Mouse (Mus musculus) 3T3-L1 (cell line): ENCODE measurements around the gene Trim26.
"Not testable (repeated sequence)": the region's sequence is repeated elsewhere in the genome, so short reads cannot be mapped to it uniquely, and the experiment has no call there.

Source experiments
- DNase-seq: peaks from one replicate; pipeline ENCODE4 v3.0.0-alpha.2; 2015; ENCODE audit warnings: low read depth, low spot score

Trim26 gene

GRCm38 (mm10) chr17:36851627-36852026, 14.7 kb downstream of the Trim26 start:
- DNase-seq, result no peak

- DNase-seq, result no peak
These were observed 18.6 kb downstream of the Trim26 start for GRCm38 (mm10) chr17:36855484-36855883.

DNA sequence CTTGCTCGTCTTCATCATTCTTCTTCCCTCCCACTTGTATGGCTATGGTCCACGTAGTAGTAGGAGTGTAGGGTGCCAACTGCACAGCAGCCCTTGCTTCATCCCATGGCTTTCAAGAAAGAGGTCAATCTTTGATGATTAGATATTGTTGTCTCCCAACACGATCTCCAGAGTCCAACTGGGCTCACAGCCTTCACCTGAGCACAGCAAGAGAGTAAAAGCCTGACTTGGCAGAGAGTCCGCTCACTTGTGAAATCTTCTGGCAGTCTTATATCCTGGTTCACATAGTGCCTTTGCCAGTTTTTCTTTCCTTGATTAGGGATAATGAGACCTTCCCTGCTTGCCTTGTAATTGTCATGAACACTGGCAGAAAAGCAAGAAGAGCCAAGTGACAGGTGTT, 19.3 kb downstream of the Trim26 start:
- no peak for DNase-seq

DNA sequence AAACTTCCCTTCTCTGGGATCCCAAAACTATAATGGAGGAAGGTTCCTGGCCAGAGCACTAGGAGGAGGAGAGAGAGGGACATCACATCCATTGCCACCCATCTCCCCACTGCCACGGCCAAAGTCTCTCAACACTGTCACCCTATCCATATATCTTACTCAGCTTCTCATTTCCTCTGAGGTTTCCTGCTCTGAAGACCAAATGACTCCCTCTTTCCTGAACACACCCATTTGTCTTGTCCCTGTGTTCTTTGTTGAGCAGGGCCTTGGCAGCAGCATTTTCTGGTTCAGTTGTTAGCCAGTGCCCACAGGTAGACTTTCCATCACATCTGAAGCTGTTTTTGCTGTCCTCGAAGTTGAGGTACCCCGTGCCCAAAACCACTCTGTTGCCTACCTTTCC, 21.2 kb downstream of the Trim26 start:
- no peak for DNase-seq

- DNase-seq, result no peak
These were observed 24.7 kb downstream of the Trim26 start for GRCm38 (mm10) chr17:36861680-36862079.

DNA sequence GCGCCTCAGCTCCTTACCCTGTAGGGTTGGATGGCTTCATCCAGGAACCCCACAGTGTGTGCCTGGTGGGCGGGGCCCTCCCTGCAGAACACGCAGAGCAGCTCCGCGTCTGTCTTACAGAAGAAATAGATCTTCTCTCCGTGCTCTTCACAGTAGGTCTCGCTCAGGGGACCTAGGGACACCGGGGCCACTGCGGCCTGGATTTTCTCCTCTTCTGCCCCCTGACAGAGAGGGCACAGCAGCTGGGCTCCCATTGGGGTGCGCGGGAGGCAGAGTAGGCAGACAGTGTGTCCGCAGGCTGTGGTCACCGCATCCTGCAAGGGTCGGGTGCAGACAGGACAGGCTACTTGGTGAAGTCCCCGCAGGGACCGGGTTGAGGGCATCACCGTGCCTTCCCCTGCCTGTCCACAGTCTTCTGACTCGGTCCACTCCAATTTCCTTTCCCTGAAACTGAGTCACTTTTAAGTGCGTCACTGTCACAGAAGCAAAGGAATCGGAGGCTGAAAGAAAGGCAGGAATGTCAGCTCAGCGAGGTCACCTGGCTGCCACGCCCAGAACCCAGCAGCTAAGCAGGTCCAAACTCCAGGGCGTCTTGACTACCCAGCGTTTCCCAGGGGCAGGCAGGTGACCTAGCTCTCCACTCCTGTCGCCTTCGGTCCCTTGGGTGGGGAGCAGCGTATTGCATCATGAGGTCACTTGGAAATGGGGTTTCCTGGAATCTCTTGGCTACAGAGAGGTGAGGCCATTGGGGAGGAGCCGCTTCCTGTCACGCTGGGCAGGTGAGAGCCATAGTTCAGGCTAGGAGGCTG, 30.0 kb downstream of the Trim26 start, which contains the start of gene Trim15:
Gene Trim15 (minus strand): TSS at position 492 of the 809 bp plus-strand sequence.
- DNase-seq, result no peak

DNA sequence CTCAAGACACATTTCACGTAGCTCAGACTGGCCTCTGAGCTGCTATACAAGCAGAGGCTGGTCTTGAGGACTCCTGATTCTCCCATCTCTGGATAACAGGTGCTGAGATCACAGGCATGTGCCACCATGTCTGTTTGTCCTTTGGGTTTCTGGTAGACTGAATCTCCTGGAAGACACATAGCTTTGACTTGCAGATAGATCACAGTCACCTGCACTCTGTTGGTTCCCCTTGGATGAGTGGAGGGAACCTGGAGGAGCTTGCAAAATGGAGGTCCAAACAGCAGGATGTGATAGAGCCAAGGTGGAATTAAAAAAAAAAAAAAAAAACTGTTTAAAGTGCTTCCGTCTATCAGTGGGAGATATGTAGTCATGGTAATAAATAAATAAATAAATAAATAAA, 31.9 kb downstream of the Trim26 start:
- no peak for DNase-seq

DNA sequence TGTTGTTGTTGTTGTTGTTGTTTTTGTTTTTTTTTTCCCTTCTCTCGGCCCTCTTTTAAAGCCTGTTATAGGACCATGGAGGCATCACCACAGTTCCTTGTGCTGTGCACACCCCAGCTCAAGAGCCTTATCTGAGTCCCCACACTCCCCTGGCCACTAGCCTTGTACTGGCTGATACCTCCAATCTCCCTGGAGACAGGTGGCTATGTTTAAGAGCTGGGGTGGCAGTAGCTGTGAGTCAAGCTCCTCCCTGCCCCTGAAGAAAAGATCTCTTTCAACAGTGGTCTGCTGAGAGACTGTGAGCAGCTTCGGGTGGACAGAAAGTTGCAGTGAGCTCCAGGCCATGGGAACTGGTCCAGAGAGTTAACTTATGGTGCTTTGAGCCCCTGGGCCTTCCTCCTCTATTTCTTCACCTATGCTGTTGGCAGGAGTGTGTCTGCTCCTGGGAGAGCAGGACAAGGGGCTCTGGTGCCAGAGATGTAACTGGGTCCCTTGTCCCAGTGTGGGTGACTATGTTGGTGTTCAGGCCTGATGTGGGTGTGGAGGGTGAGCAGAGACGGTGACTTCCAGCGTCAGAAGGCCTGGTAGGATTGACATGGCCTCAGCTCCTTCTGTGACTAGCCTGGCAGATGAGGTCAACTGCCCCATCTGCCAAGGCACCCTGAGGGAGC, 32.5 kb downstream of the Trim26 start, which contains the start of gene Trim10:
Gene Trim10 (plus strand): TSS at position 291 of the 671 bp plus-strand sequence.
- DNase-seq, result no peak

DNA sequence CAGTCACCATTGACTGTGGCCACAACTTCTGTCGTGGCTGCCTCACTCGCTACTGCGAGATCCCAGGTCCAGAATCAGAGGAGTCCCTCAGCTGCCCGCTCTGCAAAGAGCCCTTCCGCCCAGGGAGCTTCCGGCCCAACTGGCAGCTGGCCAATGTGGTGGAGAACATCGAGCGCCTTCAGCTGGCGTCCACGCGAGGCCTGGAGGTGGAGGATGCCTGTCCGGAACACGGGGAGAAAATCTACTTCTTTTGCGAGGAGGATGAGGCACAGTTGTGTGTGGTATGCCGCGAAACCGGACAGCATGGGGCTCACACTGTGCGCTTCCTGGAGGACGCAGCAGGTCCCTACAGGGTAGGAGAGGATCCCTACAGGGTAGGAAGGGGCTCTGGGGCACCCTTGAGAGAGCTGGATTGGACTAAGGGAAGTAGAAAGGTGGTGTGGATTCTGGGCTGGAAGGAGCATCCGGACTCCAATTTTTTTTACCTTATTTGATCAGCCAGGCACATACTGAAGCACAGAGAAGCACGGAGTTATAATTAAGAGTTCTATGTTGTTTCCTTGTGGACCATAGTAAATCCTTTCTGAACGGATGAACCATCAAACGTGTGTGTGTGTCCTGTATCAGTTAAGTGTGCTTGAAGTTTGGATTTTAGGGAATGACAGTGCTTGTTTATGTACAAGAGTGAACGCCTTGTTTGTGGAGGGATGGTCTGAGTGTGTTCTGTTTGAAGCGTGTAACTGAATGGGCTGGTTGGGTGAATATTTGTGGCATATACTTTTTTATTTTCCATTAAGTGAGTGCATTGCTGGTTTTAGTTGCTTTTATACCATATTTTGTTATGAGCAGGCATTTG, 33.2 kb downstream of the Trim26 start:
- no peak for DNase-seq

- peak; percentile 38 for DNase-seq
These were observed 37.7 kb downstream of the Trim26 start for GRCm38 (mm10) chr17:36874636-36875035.

DNA sequence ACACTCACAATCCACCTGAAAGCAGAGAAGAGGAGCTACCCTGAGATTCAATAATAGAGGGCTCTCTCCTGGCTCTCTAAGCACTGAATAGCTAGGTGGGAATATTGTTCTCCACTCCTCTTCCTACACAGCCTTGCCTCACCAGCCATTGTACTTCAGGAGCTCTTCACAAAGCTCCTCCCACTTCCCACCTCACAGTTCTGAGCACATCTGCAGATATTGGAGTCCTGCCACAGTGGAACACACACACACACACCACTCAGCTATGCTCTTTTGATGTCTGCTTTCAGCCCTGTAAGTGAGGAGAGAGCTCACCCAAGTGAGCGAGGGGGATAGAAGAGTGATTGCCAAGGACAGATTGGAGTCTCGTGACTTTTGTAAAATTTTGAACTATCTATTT, 46.4 kb downstream of the Trim26 start:
- DNase-seq, result peak; percentile 36

- DNase-seq, result no peak
These were observed 48.3 kb downstream of the Trim26 start for GRCm38 (mm10) chr17:36885132-36885790.

DNA sequence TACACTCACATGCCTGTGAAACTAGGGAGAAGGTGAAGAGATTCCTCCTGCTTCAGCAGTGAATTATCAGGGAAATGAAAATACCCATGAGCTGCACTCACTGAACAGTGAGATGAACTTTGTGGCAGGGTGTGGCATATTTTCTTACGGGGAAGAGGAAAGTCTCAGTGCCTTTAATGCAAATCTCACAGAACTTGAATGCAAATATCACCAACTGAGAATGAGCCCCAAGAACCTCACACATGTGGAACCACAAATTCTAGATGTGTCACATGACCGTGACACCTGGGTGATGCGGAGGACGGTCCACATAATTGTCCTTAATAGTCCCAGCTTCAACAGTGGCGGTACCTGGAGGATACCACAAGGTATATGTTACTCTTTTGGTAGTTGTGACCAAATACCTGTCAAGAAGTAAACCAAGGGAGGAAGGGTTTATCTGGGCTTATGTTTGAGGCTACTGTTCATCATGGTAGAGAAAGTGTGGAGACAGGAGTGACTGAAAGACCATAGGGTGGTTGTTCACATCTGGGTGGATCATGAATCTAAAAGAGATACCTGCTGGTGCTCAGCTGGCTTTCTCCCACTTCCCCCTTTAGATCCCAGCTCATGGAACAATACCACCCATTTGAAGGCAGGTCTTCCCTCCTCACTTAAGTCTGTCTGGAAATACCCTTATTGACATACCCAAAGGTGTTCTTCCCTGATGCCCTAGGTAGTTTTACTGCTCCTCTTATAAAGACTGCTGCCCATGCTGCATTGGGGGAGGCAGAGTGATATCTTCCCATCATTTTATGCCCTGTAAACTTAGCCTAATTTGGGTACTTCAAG, 53.4 kb downstream of the Trim26 start, which contains the start of gene Trim40:
Gene Trim40 (minus strand): TSS at position 51 of the 831 bp plus-strand sequence.
- no peak for DNase-seq

DNA sequence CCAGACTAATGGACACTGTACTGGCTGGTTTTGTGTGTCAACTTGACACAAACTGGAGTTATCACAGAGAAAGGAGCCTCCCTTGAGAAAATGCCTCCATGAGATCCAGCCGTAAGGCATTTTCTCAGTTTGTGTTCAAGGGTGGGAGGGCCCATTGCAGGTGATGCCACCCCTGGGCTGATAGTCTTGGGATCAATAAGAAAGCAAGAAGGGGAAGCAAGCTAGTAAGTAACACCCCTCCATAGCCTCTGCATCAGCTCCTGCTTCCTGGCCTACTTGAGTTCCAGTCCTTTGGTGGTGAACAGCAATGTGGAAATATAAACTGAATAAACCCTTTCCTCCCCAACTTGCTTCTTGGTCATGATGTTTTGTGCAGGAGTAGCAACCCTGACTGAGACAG, 54.6 kb downstream of the Trim26 start:
- DNase-seq, result not testable (repeated sequence)

DNA sequence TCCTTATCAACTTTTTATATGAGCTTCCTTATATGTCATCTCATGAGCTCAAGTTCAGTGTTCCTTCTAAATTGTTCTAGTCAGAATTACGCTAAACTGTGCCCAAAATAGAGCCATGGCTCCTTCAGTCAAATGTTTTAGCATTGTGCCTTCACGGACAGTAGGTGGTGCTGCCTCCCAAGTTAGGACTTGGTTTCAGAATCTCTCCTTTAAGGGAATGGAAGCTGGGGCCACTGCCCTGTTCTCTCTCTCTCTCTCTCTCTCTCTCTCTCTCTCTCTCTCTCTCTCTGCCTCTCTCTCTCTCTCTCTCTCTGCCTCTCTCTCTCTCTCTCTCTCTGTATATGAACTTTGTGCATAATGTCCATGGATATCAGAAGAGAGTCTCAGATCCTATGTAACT, 55.4 kb downstream of the Trim26 start:
- DNase-seq, result peak; percentile 76

GRCm38 (mm10) chr17:36893387-36893786, 56.5 kb downstream of the Trim26 start:
- no peak for DNase-seq

- peak; percentile 85 for DNase-seq
These were observed 59.6 kb downstream of the Trim26 start for GRCm38 (mm10) chr17:36896583-36896982.

DNA sequence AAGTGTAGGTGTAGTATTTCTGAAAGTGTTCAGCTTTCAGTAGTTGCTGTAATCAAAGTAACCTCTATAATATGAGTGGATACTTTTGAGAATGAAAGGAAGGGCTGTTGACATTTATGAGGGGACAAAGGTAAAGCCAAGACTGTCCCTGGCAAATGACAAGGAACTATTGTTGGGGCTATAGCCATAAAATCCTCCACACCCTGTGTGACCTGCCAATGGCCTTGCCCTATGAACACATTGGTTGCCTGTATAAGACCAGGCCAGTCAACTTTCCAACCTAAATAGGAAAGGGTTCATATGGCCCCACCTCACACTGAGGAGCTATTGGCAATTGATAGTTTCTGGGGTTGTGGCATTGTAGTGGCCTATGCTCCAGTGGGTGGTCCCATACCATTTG, 60.1 kb downstream of the Trim26 start:
- no peak for DNase-seq

- no peak for DNase-seq
These were observed 60.7 kb downstream of the Trim26 start, which contains the start of gene Trim31 for GRCm38 (mm10) chr17:36897552-36898205. TSS of gene Trim31 (plus strand) at chr17:36898118.

DNA sequence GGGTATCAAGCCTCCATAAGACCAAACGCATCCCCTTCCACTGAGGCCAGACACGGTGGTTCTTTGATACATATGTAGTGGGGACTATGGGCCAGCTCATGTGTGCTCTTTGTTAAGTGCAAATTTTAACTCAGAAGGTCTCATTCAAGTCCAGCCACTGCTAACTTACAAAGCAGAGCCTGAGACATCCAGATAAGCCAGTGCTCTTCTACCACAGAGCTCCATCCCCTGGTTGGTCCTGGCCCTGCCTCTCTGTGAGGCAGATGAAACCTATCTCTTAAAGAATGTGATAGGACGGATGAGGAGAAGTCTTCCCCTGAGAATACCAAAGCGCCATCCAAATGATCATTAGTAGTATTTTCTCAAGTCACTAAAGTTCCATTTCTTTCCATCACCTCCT, 62.4 kb downstream of the Trim26 start:
- no peak for DNase-seq
